Mouse (Mus musculus) left cerebral cortex, postnatal 10 days (tissue): ENCODE data around the gene Pknox2. TPM values are rescaled to one million over a fixed set of nuclear protein-coding genes. Genes with fewer than 3 reads are reported as not detected.

Experiments
- DNase-seq, 2 experiments: peaks; one replicate each; pipeline ENCODE4 v3.0.0; 2021 to 2022; ENCODE audit warnings: low spot score in 2 of 2, mixed read lengths in 1 of 2; ENCODE audit errors: extremely low spot score in 1 of 2
- intact Hi-C: fragments of 180-260 bp; cut with DNase I; formaldehyde crosslinking; loops from one replicate; pipeline ENCODE4 v1.15.1; 2025
- total RNA-seq, 2 experiments: library from RNA; stranded (reverse); gene quantifications; 2 replicates each; pipeline ENCODE4 v1.2.3; 2021

The Pknox2 gene
- total RNA-seq, 2 experiments from 2014 or later = 72.9 to 75.7 TPM

DNA sequence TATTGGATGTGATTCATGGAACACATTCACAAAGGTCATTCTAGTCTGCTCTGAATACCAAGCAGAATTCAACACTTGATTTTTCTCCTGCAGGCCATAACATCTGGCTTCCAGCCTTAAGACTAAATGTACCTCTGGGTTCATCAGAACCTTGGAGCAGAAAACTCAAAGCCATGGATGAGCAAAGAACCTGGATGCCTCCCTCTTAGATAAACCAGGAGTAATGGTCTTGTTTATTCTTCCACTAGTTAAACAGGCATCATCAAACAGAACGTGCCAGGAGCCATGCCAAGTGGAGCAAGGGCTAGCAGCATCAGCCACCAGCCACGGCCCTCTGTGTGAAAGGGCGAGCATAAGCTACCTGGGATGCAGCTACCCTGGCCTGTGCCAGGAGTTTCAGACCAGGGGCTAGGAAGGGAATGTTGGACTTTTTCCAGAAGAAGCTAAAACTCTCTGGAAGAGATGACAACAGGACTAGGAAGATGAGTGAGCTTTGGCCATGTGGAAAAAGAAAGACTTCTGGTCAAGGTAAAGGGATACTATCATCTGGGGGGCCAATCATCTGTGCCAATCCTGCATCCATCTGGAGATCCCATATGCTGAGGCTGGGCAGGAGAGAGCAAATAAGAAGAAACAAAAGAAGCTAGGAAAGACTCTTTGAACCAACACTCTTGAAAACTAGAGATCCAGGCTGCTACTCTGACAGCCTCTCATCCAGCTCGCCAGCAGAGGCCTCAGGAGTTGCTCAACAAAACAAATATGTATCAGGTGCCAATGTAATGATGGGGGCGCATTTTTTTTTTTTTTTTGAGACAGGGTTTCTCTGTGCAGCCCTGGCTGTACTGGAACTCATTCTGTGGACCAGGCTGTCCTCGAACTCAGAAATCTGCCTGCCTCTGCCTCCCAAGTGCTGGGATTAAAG is 77.6 kb downstream of the Pknox2 start:
- no peak for DNase-seq
- intact Hi-C loops = no loop called here

DNA sequence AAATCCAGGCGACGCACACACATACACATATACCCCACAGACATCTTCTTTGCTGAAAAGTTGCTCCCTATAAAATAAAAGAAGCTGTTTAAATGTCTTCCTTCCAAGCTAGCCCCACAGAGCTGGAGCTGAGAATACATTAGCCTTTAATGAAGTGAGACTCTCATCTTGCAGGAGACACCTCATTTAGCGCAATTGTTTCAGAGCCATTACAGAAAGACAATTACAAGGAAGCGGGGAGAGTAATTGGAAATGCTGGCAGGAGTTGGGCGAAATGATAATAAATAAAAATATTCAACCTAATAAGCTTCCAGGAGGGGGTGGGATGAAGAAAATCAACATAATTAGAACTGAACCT is 79.8 kb downstream of the Pknox2 start:
- intact Hi-C loops = no loop called here
- no peak for DNase-seq

GRCm38 (mm10) chr9:37066732-37067472 is 80.3 kb downstream of the Pknox2 start:
- intact Hi-C loops = no loop called here
- no peak for DNase-seq

DNA sequence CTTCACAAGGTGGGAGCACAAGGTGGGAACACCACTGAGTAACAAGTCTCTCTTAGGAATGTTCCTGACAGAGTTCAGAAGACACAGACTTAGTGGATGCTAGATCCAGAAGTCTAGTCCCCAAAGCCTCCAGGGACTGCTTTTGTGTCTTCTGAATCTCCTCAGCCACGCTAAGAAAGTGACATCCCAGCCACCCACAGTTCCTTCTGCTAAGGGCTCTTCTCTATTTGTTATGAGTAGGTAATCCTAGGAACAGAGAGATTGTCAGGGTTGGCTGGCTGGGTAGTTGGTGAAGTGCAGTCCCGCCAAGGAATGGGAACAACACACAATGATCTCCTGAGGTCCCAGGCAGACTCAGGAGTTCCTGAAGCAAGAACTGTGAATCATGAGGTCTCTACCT is 85.6 kb downstream of the Pknox2 start:
- intact Hi-C loops = no loop called here

GRCm38 (mm10) chr9:37054703-37055102 is 92.5 kb downstream of the Pknox2 start:
- peak in 1 of 2 experiments; percentile 53 for DNase-seq
- intact Hi-C loops = no loop called here

More for the DNA sequence above, 85.6 kb downstream of the Pknox2 start:
- no peak for DNase-seq

DNA sequence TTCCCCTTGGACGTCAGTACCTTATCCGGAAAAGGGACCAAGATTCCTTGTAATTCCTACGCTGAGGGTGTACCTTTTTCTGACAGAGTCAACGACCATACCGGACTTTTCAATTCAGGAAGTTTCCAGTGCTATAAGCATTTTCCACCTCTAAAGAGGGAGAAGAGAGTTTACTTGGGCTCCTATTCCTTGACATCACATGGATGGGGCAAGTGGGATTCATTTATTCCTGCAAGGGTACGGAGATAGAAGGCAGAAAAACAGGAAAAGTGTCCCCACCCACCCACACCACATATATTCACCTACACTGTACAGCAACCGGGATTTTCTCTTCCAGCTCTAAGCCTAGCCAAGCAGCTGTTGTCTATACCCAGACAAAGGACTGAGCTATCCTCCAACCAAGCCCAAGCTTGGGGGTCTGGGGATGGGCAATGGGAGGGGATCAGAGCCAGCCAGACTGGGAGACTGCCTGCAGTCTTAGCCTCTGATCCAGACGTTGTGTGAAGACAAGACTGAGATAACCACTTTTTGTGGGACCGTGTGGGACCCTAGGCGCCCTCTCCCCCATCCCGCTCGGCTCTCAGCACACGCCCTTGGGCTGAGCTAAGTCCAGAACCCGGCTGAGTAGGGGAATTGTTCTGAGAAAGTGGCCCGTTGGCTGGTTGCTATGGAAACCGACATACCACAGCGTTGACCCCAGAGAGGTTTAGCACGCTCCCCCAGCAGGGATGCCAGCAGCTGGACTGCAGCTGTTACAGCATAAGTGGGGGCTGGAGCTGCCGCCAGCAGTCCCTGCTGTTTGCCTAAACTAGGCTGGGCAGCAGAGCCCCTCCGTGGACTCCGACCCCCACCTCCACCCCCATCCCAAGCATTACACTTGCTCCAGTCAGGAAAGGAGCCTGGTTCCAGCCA is 93.3 kb downstream of the Pknox2 start:
- intact Hi-C loops = no loop called here

DNA sequence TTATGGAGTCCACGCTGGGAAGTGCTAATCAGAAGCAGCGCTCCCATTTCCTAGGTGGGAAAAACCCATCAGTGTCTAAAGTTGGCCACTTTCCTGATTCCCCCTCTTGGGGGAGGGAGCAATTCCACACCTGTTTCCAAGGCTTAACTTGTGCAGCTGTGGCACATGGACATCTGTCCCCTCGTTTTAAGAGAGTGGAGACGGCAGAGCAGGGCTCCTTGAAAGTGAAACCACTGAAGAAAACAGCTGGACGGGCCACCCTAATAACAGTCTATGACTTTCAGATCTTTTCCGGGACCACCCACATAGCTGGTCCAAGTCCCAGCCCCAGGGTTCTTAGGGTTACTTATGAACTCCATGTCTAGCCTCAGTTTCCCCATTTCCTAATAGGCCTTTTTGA is 94.2 kb downstream of the Pknox2 start:
- intact Hi-C loops = no loop called here
- no peak for DNase-seq

More for the DNA sequence above, 93.3 kb downstream of the Pknox2 start:
- peak; percentile 39 to 85 for DNase-seq

DNA sequence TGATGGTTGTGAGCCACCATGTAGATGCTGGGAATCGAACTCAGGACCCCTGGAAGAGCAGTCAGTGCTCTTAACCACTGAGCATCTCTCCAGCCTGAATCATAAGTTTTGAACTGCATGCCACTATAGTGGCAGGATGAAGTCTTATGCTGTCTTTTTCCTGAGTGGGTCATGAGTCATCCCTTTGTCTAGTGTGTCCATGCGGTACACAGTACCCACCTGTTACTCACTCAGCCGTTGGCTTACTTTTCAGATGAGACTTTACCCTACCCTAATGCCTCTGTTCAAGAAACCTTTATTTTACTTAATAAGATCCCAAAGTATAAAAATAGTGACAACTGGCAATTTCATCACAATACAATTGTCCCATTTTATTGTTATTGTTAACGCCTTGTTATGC is 95.5 kb downstream of the Pknox2 start:
- intact Hi-C loops = no loop called here
- DNase-seq = no peak

DNA sequence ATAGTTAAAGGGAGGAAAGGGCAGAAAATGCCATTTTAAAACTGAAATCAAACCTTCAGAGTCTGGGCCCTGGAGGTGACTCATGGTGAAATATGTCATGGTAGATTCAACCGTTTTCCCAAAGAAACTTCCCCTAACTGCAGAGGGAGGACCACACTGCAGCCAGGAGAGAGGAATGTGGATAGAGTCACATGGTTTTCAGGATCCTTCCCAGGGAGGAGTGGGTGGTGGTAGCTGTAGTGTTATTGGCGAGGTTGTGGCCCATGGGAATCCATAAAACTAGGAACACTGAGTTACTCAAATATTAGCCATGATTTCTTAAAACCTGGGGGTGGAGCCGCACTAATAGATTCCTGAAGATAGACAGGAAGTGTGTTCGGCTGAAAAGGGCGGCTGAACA is 99.7 kb downstream of the Pknox2 start:
- intact Hi-C loops = no loop called here

GRCm38 (mm10) chr9:37045875-37046274 is 101.3 kb downstream of the Pknox2 start:
- no peak for DNase-seq

More for the DNA sequence above, 99.7 kb downstream of the Pknox2 start:
- DNase-seq = no peak

GRCm38 (mm10) chr9:37044165-37044564 is 103.0 kb downstream of the Pknox2 start:
- intact Hi-C loops = no loop called here
- DNase-seq = no peak

More at GRCm38 (mm10) chr9:37045875-37046274, 101.3 kb downstream of the Pknox2 start:
- intact Hi-C loops = no loop called here

- DNase-seq = no peak
- intact Hi-C loops = no loop called here
Measured at GRCm38 (mm10) chr9:37038859-37039258, 108.3 kb downstream of the Pknox2 start.

- no peak for DNase-seq
- intact Hi-C loops = no loop called here
Measured at GRCm38 (mm10) chr9:37038445-37038844, 108.8 kb downstream of the Pknox2 start.

DNA sequence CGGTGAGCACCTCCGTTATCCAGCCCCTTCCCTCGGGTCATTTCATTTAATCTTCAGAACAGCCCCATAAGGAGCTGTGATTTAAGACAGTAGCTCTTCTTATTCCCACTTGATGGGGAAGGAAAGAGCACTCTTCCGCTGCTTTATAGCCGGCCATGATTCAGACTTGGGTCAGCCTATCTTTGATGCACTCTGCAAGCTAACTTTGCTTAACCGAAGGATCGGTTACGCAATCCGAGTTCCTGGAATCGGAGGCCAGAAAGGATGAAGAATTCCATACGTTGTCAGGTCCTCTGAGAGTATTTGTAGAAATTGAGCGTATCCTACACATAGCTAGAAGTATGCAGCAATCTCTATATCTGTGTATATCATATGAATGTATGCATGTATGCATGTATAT is 109.8 kb downstream of the Pknox2 start:
- intact Hi-C loops = no loop called here
- DNase-seq = no peak

GRCm38 (mm10) chr9:37035248-37035647 is 112.0 kb downstream of the Pknox2 start:
- no peak for DNase-seq
- intact Hi-C loops = no loop called here

GRCm38 (mm10) chr9:37034316-37034715 is 112.9 kb downstream of the Pknox2 start:
- intact Hi-C loops = no loop called here
- DNase-seq = no peak

DNA sequence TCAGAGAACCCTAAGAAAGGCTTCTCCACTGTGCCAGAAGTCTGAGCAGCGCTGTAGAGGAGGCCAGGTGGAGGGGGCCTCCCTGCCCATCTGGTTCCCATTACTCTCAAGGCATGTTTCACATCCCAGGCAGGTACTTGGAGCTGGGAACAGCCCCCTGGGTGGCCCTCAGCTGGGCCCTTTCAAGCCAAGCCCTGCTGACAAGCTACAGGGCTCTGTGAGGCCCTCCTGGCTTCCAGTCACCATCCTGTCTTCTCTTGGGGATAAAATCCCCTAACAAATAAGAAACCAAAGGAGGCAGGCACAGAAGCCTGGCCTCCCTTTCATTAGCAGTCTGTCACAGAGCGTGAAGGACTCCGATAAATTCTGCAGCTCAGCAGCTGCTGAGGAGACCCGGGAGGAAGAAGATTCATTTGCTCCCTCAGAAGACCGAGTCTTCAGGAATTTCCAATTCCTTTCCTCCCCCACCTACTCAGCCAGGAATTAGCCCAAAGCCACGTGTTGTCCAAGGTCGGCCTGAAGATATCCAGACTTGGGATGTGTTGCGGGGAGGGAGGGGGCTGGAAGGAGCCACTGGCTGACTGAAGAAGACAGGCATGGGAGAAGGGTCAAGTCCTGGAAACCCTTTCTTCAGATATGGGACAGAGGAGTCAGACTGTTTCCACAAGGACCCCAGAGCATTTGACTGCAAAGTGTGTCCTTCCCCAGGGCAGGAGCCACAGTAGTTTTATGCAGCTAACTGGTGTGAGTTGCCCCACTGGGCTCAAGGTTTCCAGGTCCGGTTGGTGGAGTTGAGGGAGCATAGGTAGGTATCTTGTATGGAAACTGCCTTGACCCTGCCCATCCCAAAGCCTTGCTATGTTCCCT is 116.6 kb downstream of the Pknox2 start:
- DNase-seq = no peak
- intact Hi-C loops = no loop called here

GRCm38 (mm10) chr9:37029811-37030346 is 117.3 kb downstream of the Pknox2 start:
- no peak for DNase-seq
- intact Hi-C loops = no loop called here
